Mouse (Mus musculus) spleen, adult 2 months (tissue): Measurements from ENCODE around the gene Gins3. TPM values are rescaled to one million over a fixed set of nuclear protein-coding genes. Genes with fewer than 3 reads are reported as not detected.

Experiments
- DNase-seq, 2 experiments: peaks; one replicate each; pipeline versions ENCODE4 v3.0.0 to v3.0.0-alpha.2; 2012 to 2021; ENCODE audit warnings: low spot score in 2 of 2, low read depth in 1 of 2
- H3K27ac ChIP-seq: fragments of 200-500 bp; 2 replicates; pipeline ENCODE4 v1.5.1; 2012; ENCODE audit warnings: low read length, inconsistent platforms; ENCODE audit not compliant: insufficient read depth
- H3K27me3 ChIP-seq: fragments of 200-500 bp; 2 replicates; pipeline ENCODE4 v1.6.1; 2012; ENCODE audit warnings: mild to moderate bottlenecking, moderate library complexity, low read length, inconsistent platforms; ENCODE audit not compliant: control insufficient read depth, insufficient read depth
- H3K36me3 ChIP-seq: fragments of 200-500 bp; 2 replicates; pipeline ENCODE4 v1.6.1; 2012; ENCODE audit warnings: mild to moderate bottlenecking, low read length, inconsistent platforms; ENCODE audit not compliant: control insufficient read depth, insufficient read depth
- H3K4me1 ChIP-seq: fragments of 200-500 bp; 2 replicates; pipeline ENCODE4 v1.6.1; 2011; ENCODE audit warnings: inconsistent platforms; ENCODE audit not compliant: control insufficient read depth, insufficient read depth, insufficient read length
- H3K4me3 ChIP-seq: fragments of 200-500 bp; 2 replicates; pipeline ENCODE4 v1.5.1; 2011; ENCODE audit warnings: mild to moderate bottlenecking, inconsistent platforms; ENCODE audit not compliant: insufficient read depth, insufficient read length; ENCODE audit errors: extremely low read depth
- CTCF ChIP-seq: fragments of 200-500 bp; IDR thresholded peaks from 2 replicates; pipeline ENCODE4 v1.5.1; 2011; ENCODE audit warnings: mild to moderate bottlenecking, inconsistent platforms; ENCODE audit not compliant: insufficient read depth, insufficient read length, insufficient replicate concordance; ENCODE audit errors: extremely low read depth
- POLR2A ChIP-seq: fragments of 200-500 bp; IDR thresholded peaks from 2 replicates; pipeline ENCODE4 v1.6.1; 2011; ENCODE audit warnings: low read depth, low read length, inconsistent platforms
- WGBS: fragments of 180-500 bp; shearing (Covaris S2); methylation state at CpG from one replicate; pipeline ENCODE4 v1.1.7; 2018; 5-methylcytosine and 5-hydroxymethylcytosine counted together
- polyA plus RNA-seq: library from polyadenylated mRNA; depleted of rRNA; stranded (reverse); fragments of >200 nt; gene quantifications from 2 replicates; pipeline ENCODE4 v1.2.3, GENCODE M21; 2012

Gins3 gene
- polyA plus RNA-seq, 1 experiment = 2.1 TPM

DNA sequence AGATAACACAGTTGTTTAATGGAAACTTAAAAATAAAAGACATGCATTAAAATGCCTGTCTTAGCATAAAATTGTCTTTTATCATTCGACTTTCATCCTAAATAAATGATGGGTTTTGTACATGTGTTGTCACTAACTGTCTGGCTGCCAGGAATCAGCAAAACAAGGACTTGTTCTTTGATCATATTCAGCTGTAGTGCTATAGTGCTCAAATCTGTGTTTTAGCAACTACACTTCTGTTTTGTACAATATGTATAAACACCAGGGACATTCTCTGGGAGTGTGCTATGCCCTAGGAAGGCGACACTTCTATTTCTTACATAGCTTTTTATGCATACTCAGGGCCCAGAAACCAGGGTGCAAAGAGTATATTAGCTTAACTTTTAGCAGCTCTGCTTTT, 11.7 kb downstream of the Gins3 start:
- H3K27me3 ChIP-seq = no peaks in the 10 kb centered on the region
- no peak overlapping the region for H3K27ac ChIP-seq
- 93% methylated on average over 2 of the region's 2 CpGs for WGBS
- no peak overlapping the region for H3K4me3 ChIP-seq
- no peaks in the 10 kb centered on the region for H3K4me1 ChIP-seq
- TF ChIP-seq CTCF (no peak), POLR2A (no peak)
- no peak for DNase-seq
- H3K36me3 ChIP-seq = peaks cover 2% of the 10 kb centered on the region

GRCm38 (mm10) chr8:95648251-95648650, 15.0 kb downstream of the Gins3 start:
- DNase-seq = no peak
- 94% methylated on average over 3 of the region's 3 CpGs for WGBS
- H3K27ac ChIP-seq = no peak overlapping the region
- no peaks in the 10 kb centered on the region for H3K27me3 ChIP-seq
- no peak for TF ChIP-seq POLR2A
- TF ChIP-seq CTCF = no peak
- H3K4me3 ChIP-seq = no peak overlapping the region
- no peaks in the 10 kb centered on the region for H3K4me1 ChIP-seq
- H3K36me3 ChIP-seq = peaks cover 2% of the 10 kb centered on the region

GRCm38 (mm10) chr8:95653351-95653750, 20.1 kb downstream of the Gins3 start:
- Histone ChIP-seq H3K4me3 (no peak overlapping the region), H3K4me1 (no peaks in the 10 kb centered on the region), H3K36me3 (no peaks in the 10 kb centered on the region), H3K27ac (no peak overlapping the region), H3K27me3 (no peaks in the 10 kb centered on the region)
- no peak for DNase-seq
- TF ChIP-seq CTCF = no peak
- TF ChIP-seq POLR2A = no peak
- WGBS = 76% methylated on average over 5 of the region's 5 CpGs

- WGBS = 88% methylated on average over 7 of the region's 7 CpGs
- Histone ChIP-seq H3K4me1 (no peaks in the 10 kb centered on the region), H3K4me3 (no peak overlapping the region), H3K27ac (no peak overlapping the region), H3K27me3 (no peaks in the 10 kb centered on the region), H3K36me3 (no peaks in the 10 kb centered on the region)
- DNase-seq = no peak
- no peak for TF ChIP-seq POLR2A
- no peak for TF ChIP-seq CTCF
These were observed 22.6 kb downstream of the Gins3 start for GRCm38 (mm10) chr8:95655831-95656230.

GRCm38 (mm10) chr8:95656316-95657002, 23.2 kb downstream of the Gins3 start:
- no peak overlapping the region for H3K27ac ChIP-seq
- WGBS = 83% methylated on average over 5 of the region's 5 CpGs
- TF ChIP-seq CTCF (no peak), POLR2A (no peak)
- no peak for DNase-seq
- H3K4me1 ChIP-seq = no peaks in the 10 kb centered on the region
- no peak overlapping the region for H3K4me3 ChIP-seq
- H3K36me3 ChIP-seq = no peaks in the 10 kb centered on the region
- no peaks in the 10 kb centered on the region for H3K27me3 ChIP-seq

DNA sequence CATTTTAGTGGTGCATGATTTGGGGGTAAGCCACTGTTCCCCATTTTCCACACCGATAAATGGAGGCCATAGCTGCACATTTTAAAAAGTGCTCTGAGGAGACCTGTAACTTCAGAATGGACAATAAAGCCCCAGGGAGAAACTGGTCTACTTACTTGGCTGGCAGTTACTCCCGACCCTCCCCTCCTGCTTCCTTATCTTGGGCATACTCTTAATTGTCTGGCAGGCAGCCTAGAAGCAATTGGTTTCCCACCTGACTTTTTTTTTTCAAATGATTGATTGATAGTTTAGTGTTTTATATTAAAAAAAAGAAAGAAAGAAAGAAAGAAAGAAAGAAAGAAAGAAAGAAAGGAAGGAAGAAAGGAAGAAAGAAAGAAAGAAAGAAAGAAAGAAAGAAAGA, 24.3 kb downstream of the Gins3 start:
- WGBS = 56% methylated on average over 2 of the region's 2 CpGs
- DNase-seq = no peak
- H3K27me3 ChIP-seq = no peaks in the 10 kb centered on the region
- H3K27ac ChIP-seq = no peak overlapping the region
- H3K36me3 ChIP-seq = no peaks in the 10 kb centered on the region
- H3K4me1 ChIP-seq = no peaks in the 10 kb centered on the region
- no peak overlapping the region for H3K4me3 ChIP-seq
- TF ChIP-seq POLR2A = no peak
- TF ChIP-seq CTCF = no peak

DNA sequence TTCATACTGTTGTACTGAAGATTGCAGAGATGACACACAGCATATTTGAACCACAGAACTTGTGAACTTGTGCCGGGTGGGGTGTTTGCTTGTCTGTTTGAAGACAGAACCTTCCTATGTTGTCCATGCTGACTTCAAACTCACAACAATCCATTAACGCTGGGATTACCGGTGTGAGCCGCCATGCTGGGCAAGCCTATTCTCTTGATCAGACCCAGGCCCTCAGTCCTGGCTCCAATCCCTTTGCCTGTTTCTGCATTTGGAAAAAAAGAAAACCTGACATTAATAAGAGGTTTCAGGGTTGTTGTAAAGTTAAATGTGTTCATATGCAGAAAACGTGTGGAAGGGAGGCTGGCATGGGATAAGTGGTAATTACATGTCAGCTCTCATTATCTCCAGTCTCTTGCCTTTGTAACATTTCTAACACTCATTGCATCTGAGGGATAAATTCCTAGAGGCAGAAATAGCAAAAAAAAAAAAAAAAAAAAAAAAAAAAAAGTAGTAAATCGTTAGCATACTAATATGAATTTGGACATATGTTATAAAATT, 27.2 kb downstream of the Gins3 start:
- TF ChIP-seq CTCF (no peak), POLR2A (no peak)
- WGBS = 84% methylated on average over 6 of the region's 6 CpGs
- H3K4me1 ChIP-seq = no peaks in the 10 kb centered on the region
- H3K4me3 ChIP-seq = no peak overlapping the region
- DNase-seq = no peak
- H3K27ac ChIP-seq = no peak overlapping the region
- no peaks in the 10 kb centered on the region for H3K36me3 ChIP-seq
- no peaks in the 10 kb centered on the region for H3K27me3 ChIP-seq
